Mouse (Mus musculus) kidney, adult 9 months (tissue): ENCODE measurements around the gene Trappc10.

Experiments
- DNase-seq: peaks from one replicate; pipeline ENCODE4 v3.0.0; 2022

Trappc10 gene

GRCm38 (mm10) chr10:78258142-78258675, 13.8 kb upstream of the Trappc10 start:
- no peak for DNase-seq

DNA sequence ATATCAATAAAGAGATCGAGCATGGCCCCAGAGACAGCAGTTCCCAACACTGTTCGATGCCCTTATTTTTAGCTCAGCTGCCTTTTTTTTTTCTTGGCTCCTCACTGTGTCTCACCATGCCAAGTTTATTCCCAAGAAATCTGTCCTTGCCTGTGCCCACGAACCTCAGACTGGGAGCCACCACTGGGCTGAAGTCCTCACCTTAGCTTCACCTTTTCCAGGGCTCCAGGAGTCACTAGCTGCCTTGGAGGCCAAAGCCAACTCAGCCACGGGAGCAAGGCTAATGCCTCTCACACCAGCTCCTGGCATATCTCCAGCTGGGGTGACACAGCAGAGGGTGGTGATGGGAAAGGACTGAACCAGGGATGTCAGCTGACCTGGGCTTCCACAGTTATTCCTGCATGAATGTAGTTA, 11.2 kb upstream of the Trappc10 start:
- peak; percentile 80 for DNase-seq

DNA sequence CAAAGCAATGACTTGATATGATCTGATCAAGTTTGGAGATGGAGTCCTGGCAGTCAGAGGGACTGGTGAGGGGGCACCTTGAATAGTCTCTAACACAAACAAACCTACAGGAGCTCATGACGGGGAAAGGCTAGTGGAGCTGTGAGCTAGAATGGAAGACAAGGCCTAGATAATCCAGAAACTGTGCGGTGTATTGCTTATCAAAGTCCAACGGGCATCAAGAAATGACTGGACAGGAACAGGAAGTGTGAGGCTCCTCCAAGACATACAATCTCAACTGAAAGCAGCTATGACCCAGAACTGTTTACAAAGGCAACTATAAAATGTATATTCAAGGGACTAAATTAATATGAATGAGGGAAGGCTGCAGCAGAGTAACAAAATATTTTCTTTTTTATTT, 2.8 kb upstream of the Trappc10 start:
- no peak for DNase-seq

- DNase-seq, result no peak
These were observed 2.3 kb upstream of the Trappc10 start for GRCm38 (mm10) chr10:78246725-78247124.

DNA sequence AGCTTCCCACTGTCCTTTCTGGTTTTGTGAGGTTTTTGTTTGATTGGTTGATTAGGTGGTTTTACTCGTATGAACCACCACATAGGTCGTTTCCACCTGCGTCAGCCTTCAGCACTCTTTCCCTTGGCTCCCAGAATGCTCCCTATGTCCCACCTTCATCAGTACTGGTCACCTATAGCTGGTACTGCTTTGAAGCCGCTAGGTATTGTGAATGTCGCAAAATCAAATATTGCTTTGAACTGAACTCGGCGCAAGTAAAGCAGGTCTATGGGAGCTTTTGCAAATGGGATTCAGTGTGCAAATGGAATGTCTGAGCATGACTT, 745 bp upstream of the Trappc10 start:
- DNase-seq, result no peak

DNA sequence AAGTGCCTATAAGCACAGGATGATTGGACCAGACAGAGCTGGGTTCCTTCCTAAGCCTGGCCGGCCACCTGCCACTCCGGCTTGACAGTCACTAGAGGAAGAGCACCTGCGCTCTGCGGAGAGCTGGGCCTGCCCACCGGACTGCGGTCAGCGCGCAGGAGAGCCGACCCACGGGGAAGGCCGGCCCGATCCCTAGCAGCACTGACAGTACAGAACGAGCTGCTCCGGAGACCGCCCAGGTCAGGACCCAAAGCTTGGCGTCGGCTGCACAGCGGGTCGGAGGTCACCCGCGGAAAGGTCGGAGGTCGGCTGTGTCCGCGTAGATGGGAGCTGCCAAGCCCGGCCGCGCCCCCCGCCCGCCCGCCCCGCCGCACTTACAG, 393 bp downstream of the Trappc10 start:
- peak; percentile 53 for DNase-seq

DNA sequence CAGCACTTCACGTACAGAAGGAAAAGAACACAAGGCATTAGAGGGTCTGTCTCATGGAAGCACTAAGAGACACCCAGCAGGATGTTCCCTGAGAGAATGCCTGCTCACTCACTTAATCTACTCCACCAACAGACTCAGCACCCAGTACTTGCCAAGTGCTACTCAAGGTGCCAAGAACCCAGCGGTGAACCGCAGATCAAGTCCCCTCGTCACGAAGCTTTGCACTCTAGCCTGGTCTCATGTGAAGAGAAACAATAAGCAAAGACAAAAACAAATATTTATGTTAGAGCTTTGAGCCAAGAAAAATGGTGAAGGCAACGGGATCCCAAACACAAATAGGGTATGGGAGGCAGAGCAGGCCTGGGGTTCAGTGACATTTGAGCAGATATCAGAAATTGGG, 5.5 kb downstream of the Trappc10 start:
- DNase-seq, result no peak

- DNase-seq, result no peak
These were observed 6.1 kb downstream of the Trappc10 start for GRCm38 (mm10) chr10:78238297-78238696.

DNA sequence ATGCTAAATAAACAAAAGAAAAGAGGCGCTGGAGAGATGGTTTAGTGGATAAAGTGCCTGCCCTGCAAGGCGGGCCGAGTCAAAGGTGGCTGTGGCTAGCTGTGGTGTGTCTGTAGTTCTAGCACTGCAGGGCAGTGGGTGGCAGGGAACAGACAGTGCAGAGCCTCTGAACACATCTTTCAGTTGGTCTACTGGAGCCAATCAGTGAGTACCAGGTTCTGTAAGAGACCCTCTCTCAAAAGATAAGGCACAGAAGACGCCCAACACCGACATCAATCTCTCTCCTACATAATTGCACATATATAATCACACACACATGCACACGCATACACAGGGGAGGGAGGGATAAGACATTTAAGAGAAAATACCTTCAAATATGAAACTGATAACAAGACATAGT, 6.6 kb downstream of the Trappc10 start:
- DNase-seq, result no peak

- no peak for DNase-seq
These were observed 7.4 kb downstream of the Trappc10 start for GRCm38 (mm10) chr10:78236885-78237629.

DNA sequence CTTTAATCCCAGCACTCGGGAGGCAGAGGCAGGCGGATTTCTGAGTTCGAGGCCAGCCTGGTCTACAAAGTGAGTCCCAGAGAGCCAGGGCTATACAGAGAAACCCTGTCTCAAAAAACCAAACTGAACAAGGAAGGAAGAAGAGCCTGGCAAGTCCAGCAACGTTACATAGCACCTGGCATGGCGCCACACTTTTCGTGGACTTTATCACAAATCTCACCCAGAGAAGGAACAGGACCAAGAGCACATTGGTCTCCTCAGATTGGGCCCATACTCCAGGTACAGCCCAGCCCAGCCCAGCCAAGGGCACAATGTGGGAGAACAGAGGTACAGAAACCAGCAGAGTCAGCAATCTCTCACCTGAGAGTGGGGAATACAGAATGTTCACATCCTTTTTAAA, 10.7 kb downstream of the Trappc10 start:
- peak; percentile 80 for DNase-seq

DNA sequence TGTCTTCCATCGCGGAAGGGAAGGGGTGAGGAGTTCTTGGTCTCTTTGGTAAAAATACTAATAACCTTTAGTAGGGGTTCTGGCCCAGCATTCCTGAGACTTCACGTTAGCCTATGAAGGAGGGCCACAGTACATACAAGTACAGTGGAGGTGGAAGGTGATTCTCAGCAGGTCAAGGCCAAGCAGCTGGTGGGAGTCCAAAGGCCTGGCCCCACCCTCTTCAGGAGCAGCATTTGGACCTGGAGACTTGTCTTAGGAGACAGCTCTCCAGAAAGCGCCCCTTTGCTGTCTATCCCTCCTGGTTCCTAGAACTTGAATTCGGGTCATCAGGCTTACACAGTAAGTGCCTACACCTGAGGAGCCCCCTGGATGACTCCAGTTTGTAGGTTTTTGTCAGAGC, 11.3 kb downstream of the Trappc10 start:
- peak; percentile 63 for DNase-seq

DNA sequence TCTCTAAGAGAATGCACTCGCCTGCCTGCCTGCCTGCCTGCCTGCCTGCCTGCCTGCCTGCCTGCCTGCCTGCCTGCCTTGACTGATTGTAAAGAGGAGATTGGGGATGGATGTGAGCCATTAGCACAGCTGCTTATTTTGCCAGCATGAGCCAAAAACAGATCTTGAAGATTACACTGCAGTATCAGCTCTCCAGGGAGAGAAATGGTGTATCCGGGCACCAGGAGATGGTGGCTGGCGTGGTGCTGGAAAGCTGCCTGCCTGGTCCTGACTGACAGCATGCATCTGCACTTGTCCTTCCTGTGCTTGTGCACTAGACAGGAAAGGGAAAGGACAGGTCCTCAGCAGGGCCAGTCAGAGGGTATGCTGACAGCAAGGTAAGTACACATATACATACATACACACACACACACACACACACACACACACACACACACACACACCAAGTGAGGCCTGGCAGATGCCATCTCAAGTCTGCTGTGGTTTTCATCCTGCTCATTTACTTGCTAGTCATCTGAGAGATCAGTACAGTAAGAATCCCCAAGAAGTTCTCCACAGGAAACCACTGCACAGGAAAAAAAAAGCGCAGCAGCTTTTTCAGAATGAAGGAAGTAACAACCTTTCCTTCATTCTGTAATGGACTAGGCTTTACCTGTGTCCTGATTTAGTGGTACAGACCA, 12.0 kb downstream of the Trappc10 start:
- DNase-seq, result no peak

DNA sequence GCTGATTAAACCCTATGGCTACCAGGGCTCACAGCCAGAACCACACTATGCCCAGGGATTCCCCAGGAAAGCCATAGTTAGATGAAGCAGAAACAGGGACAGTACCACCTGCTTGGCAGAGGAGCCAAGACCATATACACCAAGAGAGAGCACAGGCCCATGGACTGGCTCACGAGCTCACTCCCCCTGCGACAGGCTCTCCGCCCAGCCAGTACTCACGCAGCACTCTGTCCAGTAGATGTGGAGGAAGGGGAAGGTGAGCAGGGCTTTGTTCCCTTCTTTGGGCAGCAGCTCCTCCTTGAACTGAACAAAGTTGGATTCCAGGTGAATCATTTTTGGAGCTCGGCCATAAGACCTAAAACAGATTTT, 15.9 kb downstream of the Trappc10 start:
- no peak for DNase-seq

- peak; percentile 36 for DNase-seq
These were observed 16.4 kb downstream of the Trappc10 start for GRCm38 (mm10) chr10:78227875-78228559.

DNA sequence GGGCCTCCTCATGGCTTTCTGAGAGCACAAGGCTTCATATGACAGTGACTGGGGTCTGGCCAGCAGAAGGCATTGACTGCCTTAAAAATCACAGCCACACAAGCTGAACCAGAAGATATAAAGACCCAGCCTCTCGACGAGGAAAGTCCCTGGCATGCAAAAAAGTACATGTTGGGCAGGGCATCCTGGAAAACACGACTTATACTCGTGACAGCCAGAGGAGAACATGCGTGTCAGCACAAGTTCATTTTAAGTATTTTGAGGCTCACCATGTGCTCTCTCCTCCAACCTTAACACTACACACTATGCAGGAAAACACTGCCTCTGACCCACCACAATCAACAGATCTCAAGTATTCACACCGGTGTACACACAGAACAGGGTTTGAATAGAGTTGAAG, 20.3 kb downstream of the Trappc10 start:
- no peak for DNase-seq

GRCm38 (mm10) chr10:78222908-78223307, 21.5 kb downstream of the Trappc10 start:
- DNase-seq, result no peak

DNA sequence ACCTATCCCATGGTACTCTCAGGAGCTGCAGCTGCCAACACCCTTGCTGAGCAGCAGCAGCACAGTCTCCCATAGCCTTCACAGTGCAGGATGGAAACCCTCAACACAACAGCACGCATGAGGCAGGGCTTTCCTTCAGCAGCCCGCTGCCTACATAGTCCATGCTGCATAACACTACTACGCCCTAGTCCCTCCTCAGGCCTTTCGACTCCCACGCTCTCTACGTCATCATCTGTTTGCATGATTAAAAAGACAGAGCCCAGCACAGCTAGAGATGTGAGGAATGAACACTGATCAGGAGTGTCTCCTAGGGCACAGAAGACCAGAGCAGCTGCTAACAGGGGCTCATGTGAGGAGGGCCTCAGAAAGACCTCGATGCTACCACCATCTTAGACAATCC, 23.1 kb downstream of the Trappc10 start:
- DNase-seq, result no peak

DNA sequence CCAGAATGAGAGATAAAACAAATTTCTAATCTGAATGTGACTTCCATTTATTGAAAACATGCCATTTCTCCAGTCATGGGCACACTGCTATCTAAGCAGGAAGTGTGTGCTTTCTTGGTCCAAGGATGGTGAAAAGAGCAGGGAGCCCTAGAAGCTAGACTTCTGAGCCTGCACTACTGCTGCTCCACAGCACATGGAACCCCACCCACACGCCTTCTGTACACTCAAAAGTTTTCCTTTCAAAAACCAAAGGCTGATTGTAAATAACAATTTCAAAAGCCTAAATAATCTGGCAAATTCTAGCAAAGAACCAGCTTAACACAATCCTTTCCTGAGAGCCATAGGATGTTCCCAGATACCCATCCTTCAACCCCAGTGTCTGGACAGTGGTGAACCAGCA, 24.9 kb downstream of the Trappc10 start:
- DNase-seq, result no peak

GRCm38 (mm10) chr10:78218576-78218975, 25.9 kb downstream of the Trappc10 start:
- DNase-seq, result no peak

DNA sequence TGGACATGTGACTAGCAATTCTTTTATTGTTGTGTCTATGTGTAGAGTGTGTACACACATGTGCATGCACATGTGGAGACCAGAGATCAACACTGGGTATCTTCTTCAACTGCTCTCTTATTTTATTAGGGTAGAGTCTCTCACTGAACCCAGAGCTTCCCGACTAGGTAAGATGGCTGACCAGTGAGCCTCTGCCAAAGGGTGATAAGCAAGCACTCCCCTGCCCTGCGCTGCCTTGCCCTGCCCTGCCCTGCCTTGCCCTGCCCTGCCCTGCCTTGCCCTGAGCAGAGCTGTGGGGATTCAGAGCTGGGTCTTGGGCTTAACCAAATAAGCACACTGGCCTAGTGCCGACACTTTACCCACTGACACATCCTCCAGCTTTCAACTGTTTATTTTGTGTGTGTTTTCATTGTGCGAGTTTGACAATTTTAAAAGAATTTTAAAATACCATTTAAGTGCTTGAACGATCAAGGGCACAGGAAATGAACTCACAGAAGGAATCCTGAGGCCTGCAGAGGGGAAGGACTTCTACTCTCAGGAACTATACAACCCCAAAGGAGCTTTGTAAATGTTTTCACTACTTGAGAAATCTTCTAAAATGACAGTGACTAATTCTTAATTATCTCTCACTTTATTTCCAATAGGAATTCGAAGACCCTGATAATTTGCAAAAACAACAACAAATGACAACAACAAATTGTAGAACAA, 27.9 kb downstream of the Trappc10 start:
- no peak for DNase-seq

DNA sequence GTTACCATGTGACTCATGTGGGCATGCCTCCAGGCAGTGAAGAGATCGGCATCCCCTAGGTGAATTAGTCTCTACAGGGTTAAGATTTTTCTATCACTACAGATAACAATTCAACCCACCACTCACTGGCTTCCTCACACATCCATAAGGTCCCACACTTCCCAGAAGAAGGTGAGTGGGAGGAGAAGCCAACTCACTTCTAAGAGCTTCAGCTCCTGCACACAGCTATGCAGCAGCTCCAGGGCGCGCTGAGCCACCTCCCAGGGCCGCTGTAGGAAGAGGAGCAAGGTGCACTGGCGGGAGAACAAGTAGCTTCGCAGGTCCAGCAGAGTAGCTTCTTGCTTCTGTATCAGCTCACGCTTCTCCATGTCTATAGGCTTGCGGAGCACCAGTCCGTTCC, 30.1 kb downstream of the Trappc10 start:
- no peak for DNase-seq

DNA sequence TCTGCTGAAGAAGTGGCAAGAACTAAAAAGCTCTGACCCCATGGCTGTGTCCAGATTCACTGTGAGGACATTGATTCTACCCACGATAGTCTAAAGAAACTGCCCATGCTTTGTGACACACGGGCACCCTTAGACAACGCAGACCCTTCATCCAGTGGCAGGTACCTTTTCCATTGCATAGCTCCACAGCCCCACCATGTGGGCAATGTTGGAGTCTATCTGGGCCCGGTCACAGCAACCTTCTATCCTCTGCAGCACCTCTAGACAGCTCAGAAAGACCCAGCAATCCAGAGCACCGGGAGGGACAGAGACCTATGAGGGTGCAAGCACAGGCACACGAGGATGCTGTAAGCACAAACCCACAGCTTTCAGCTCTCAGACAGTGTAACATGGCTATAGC, 33.1 kb downstream of the Trappc10 start:
- DNase-seq, result no peak
